Mouse (Mus musculus) embryonic fibroblast, embryonic 13.5 days (primary cell): ENCODE data around the gene Cep55. TPM values are rescaled to one million over a fixed set of nuclear protein-coding genes. Genes with fewer than 3 reads are reported as not detected.

Experiments
- H3K27ac ChIP-seq: 2 replicates; pipeline ENCODE4 v1.5.1; 2012; ENCODE audit warnings: low read length, control low read depth, inconsistent platforms; ENCODE audit not compliant: insufficient read depth
- H3K4me1 ChIP-seq: 2 replicates; pipeline ENCODE4 v1.6.1; 2011; ENCODE audit warnings: low read length; ENCODE audit not compliant: control insufficient read depth, insufficient read depth
- H3K4me3 ChIP-seq: 2 replicates; pipeline ENCODE4 v1.5.1; 2011; ENCODE audit warnings: mild to moderate bottlenecking, control low read depth, low read length; ENCODE audit not compliant: insufficient read depth
- CTCF ChIP-seq: IDR thresholded peaks from 2 replicates; pipeline ENCODE4 v1.5.1; 2011; ENCODE audit warnings: mild to moderate bottlenecking, control low read depth, low read length, moderate library complexity, borderline replicate concordance; ENCODE audit not compliant: insufficient read depth
- POLR2A ChIP-seq: IDR thresholded peaks from 2 replicates; pipeline ENCODE4 v1.6.1; 2011; ENCODE audit warnings: low read depth, mild to moderate bottlenecking, control low read depth, low read length, moderate library complexity
- polyA plus RNA-seq: library from polyadenylated mRNA; stranded (reverse); fragments of >200 nt; gene quantifications from 2 replicates; pipeline ENCODE4 v1.2.4, GENCODE M21; 2011; ENCODE audit warnings: low read depth; ENCODE audit not compliant: missing spikeins, insufficient read length

Cep55 gene
- polyA plus RNA-seq, 1 experiment: 24.0 TPM

DNA sequence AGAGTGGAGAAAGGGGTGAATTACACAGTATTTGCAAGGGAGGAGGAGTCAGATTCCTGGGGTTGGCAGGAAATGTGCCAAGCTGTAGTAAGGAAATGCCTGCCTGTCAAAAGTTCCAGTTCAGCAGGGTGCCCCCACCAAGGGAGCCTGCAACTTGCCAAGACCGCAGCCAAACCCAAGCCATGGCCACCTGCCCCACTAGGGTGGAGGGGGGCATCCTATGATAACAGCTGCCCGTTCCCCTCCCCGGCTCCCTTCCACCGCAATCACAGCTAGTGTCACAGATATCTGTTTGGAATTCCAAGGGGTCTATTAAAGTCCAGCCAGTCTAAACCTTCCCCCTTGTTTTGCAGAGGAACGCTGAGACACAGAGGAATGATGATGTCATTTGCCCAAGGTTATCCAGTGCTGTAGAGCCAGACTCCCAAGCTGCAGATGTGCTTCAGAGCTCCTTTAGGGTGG lies 12.5 kb upstream of the Cep55 start:
- Histone ChIP-seq H3K27ac (peak overlapping the region; percentile 98), H3K4me1 (peaks cover 20% of the 10 kb centered on the region), H3K4me3 (peak overlapping the region; percentile 96)
- peak; percentile 68 for TF ChIP-seq POLR2A
- TF ChIP-seq CTCF: no peak

DNA sequence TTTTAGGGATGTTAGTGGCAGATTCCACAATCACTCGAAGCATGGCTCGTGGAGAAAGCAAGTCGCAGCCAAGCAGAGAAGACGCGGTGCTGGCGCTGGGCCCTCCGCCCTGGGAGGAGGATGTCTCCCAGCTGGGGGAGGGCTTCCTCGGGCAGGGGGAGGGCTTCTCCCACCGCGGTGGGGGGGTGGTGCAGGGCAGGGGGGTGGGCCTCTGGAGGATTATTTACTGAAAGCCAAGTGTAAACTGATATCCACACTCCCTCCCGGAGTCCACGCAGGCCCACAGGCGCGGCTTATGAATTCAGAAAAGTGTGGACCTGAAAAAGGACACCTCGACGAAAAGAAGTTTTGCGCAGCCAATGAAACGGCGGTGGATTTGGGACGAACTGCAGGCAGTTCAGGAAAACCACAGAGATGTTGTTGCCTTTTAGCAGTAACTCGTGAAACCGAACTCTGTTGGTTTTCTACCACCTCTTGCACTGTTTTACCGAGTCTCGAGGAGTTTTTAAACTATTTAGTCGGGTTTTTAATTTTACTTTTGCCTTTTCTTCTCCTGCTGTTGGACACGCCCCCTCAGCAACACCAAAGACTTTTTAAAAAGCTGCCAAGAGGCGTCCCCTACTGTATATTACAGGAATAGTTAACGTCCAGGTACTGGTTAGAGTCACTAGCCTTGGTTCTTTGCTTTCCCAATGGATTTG lies 11.4 kb upstream of the Cep55 start, which contains the start of gene Myof:
Myof (minus strand) TSS at position 297 of the 701 bp plus-strand sequence.
- H3K4me3 ChIP-seq: peak within 1 kb of the TSS; percentile 96
- TF ChIP-seq POLR2A: peak; percentile 88
- TF ChIP-seq CTCF: no peak
- peak within 1 kb of the TSS; percentile 98 for H3K27ac ChIP-seq
- peaks cover 15% of the 10 kb centered on the region for H3K4me1 ChIP-seq

DNA sequence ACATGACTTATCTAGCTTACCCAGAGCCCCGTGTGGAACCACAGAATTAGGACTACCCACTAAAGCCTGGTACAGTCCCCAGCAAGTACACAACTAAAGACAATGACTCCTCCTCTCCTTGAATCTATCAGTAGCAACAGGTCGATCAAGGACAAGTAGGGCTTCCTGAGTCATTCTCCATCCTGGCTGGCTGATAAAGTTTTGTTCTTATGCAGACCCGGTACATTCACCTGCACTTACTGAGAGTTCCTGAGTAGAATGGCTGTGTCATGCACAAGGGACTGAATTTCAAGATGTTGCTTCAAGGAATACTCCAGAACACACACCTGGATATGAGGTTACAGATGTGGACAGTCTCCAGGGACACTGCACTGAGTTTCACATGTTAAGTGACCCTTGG lies 9.6 kb upstream of the Cep55 start:
- no peak overlapping the region for H3K4me3 ChIP-seq
- no peak overlapping the region for H3K27ac ChIP-seq
- peaks cover 14% of the 10 kb centered on the region for H3K4me1 ChIP-seq
- TF ChIP-seq CTCF (no peak), POLR2A (no peak)

DNA sequence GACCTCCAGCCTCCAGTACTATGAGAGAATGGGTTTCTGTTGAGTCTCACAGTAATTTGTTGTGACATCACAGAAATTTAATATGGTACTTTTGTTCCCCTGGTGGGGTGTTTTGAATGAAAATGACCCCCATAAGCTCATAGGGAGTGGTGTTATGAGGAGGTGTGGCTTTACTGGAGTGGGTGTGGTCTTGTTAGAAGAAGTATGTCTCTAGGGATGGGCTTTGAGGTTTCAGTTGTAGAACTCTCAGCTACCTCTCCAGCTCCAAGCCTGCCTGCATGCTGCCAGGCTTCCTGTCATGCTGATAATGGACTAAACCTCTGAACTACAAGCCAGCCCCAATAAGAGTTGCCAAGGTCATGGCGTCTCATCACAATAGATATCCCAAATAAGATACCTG lies 5.1 kb upstream of the Cep55 start:
- H3K27ac ChIP-seq: no peak overlapping the region
- no peak overlapping the region for H3K4me3 ChIP-seq
- TF ChIP-seq POLR2A (no peak), CTCF (no peak)
- peaks cover 6% of the 10 kb centered on the region for H3K4me1 ChIP-seq

DNA sequence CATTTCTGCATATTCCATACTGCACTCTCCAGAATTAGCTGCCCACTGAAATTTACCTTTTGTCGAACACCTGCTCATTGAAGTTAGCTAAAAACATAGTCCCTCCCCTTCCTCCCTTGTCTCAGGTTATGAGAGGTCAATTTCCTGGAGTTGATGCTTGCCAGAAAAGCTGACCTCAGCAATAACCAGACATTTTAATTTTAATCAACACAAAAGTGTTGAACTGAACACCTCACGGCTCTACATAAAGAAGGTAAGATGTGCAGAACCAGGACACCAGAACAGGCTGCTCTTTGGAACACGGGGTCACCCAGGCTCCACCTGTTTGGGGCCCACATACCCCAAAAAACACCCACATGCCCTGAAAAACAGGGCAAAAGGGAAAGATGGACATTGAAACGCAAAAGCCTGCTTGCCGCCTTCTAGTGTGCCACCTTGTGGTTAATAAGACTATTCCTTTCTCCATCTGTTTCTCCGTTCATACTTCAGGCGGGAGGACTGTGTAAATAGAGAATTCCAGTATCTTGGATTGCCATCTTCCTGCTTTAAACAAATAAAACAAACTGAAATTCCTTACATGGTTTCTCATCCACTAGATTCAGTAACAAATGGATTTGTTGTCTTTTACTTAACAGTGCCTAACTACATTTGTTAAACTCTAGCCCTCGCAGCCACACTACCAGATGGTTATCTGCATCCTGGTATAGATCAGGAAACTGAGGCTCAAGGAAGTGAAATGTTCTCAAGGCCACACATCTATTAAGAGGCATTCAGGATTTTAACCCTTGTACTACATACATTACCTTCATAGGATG lies 1.4 kb upstream of the Cep55 start:
- TF ChIP-seq POLR2A: no peak; the same call in 1 of the 2 replicates
- TF ChIP-seq CTCF: peak; percentile 14; the same call in 1 of the 2 replicates
- Histone ChIP-seq H3K27ac (0 out of 2 replicates have a peak overlapping the region, but pooled peaks have one; percentile 19), H3K4me3 (peak overlapping the region; percentile 84), H3K4me1 (peaks cover 4% of the 10 kb centered on the region; the same call in 1 of the 2 replicates)

DNA sequence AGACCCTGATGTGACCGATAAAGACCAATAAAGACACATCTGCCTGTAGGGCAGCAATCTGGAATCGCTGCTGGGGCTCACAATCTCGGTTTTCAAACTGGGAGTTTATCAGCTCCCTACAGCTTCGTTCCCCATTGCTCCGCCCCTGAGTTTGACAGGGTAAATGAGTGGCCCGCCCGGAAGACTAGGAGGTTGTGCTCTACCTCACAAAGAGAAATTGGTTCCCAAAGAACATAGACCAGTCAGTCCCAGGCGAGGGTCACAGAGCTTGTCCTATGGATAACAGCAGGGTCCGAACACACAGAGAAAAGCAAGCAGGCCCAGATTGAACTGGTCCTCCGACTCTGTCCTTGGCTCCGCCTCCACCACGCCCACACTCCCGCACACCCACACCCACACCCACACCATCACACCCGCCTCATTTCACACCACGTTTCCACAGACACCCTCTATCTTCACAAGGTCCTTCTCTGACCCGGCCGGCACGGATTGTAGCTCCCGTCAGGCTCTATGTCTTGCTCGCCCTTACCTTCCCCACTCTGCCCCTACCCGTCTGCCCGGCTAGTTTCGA lies 577 bp upstream of the Cep55 start:
- TF ChIP-seq CTCF (no peak), POLR2A (peak; percentile 61)
- Histone ChIP-seq H3K27ac (0 out of 2 replicates have a peak overlapping the region, but pooled peaks have one; percentile 19), H3K4me3 (peak overlapping the region; percentile 84), H3K4me1 (peaks cover 4% of the 10 kb centered on the region; the same call in 1 of the 2 replicates)

DNA sequence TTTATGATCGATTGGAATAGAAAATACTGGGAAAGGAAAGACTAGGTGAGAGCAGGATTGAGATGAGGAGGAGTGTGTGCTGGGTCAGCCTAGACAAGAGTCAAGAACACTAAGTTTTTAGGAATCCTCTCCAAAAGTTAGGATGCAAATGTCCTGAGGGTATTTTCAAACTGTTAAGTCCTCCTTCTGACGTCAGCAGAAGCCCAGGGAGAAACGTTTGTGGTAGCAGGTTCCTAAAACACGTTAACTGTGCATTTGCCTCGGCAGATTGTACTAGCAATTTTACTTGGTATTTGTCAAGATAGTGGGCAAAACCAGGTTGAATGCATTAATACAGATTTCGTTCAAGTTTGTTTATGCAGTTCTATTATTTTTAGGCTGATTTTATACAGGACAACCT lies 987 bp downstream of the Cep55 start:
- Histone ChIP-seq H3K4me3 (peak overlapping the region; percentile 94), H3K4me1 (peaks cover 4% of the 10 kb centered on the region; the same call in 1 of the 2 replicates), H3K27ac (no peak overlapping the region)
- no peak for TF ChIP-seq POLR2A
- TF ChIP-seq CTCF: no peak

DNA sequence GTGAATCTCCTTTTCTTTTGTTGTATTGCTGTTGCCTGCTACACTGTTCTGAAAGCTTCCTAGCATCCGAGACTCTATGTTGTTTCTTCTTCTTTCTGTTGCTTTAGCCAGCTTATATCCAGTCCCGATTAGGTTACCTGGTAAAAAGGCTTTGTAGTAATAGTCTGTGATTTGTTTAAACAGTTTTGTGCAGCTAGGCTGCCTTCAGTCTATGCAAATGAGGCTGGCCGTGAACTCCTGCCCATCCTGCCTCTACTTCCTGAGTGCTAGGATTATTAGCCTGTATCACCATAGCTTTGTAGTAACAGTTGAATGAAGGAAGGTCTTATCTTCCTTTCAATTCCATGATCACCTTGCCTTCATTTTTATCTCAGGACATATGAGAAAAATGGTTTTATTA lies 1.5 kb downstream of the Cep55 start:
- H3K27ac ChIP-seq: no peak overlapping the region
- TF ChIP-seq POLR2A (no peak), CTCF (no peak)
- peak overlapping the region; percentile 39; the same call in 1 of the 2 replicates for H3K4me3 ChIP-seq

DNA sequence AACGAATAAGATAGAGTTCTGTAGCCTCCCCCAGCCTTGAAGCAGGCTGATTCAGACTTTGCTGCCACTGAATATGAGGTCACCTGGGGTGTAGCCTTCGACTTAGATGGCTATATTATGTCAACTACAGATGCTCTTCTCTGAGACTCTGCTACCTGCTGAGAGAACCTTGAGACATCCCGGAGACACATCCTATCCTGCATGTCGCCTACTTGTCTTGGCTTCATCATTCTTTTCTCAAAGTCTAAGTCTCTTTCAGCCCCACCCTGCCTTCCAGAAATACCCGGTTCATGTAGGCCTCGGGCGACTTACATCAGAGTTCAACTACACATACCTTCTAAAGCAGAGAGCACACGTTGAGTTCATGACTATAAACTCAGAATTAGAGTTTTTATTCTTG lies 2.1 kb downstream of the Cep55 start:
- no peak overlapping the region for H3K4me3 ChIP-seq
- TF ChIP-seq POLR2A (no peak), CTCF (no peak)
- H3K27ac ChIP-seq: no peak overlapping the region
- peaks cover 4% of the 10 kb centered on the region; the same call in 1 of the 2 replicates for H3K4me1 ChIP-seq

More for the DNA sequence above, 1.5 kb downstream of the Cep55 start:
- peaks cover 4% of the 10 kb centered on the region; the same call in 1 of the 2 replicates for H3K4me1 ChIP-seq
